Mouse (Mus musculus) liver, embryonic 18 days (tissue): ENCODE results near the gene Vmn2r110. TPM values are rescaled to one million over a fixed set of nuclear protein-coding genes. Genes with fewer than 3 reads are reported as not detected.

Experiments used
- polyA plus RNA-seq: library from polyadenylated mRNA; depleted of rRNA; stranded (reverse); fragments of >200 nt; gene quantifications from 2 replicates; pipeline ENCODE4 v1.2.3, GENCODE M21; 2012; rRNA removed

The Vmn2r110 gene
- polyA plus RNA-seq: not detected in 2 replicates

DNA sequence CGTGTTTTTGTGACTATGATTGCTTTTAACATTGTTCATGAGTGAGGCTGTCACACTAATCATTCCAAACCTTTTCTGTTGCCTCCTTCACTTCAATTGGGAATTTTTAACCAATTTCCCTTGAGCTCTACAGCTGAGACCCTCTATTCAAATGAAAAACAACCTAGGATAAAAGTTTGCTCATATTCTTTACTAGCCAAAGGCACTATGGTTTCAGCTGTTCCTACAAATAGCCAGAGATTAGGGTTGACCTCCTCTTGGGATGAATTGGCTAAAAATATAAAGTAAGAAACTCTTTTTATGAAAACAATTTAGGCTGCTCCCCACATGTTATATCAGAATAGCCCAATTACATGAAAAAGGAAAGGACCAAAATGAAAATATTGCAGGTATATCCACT, at the start of gene Vmn2r110:
Gene Vmn2r110, minus strand, starts transcription at position 101 of the 400 bp plus-strand sequence.

DNA sequence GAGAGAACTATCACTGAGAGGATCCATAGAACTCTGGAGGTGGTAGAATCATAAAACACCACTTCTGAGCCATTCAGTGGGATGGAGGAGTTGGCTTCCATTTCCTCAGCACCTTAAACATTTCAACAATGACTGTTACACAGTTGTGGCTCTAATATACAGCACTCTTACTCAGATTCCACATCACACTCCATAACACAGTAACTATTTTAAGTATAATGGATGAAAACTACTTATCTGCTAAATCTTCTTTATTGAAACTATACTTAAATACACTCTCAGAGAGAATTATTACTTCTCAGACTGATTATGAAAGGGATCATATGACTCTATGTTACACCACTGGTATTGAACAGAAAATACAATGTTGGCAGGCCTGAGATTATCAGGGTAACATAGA, 28.6 kb upstream of the Vmn2r110 start, which contains the start of gene Fpr-rs3:
Gene Fpr-rs3, minus strand, starts transcription at position 101 of the 400 bp plus-strand sequence.

DNA sequence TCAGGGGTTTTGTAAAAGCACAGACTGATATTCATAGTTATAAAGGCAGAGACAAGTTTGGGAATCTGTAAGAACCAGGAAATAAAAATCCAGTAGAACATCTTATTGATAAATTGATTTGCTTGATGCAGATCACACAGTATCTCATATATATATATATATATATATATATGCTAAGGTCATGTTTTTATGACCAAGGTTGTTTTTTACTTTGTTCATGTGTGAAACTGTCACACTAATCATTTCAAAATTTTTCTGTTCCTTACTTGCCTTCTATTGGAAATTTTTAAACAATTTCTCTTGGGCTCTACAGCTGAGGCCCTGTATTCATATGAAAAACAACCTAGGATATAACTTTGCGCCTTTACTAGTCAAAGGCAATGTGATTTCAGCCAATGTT, 31.6 kb downstream of the Vmn2r110 start, which contains the start of gene Vmn2r109:
Gene Vmn2r109, minus strand, starts transcription at position 101 of the 400 bp plus-strand sequence.

Other genes starting within 250 kb of the Vmn2r110 start
- gene Vmn1r224, start 182.3 kb downstream of the Vmn2r110 start, polyA plus RNA-seq: not detected in 2 replicates
- not detected in 2 replicates for gene Vmn2r108, start 115.1 kb downstream of the Vmn2r110 start, polyA plus RNA-seq
- not detected in 2 replicates for gene Vmn1r225, start 98.3 kb downstream of the Vmn2r110 start, polyA plus RNA-seq
- not detected in 2 replicates for gene Vmn2r109, start 31.7 kb downstream of the Vmn2r110 start, polyA plus RNA-seq
- not detected in 2 replicates for gene Fpr-rs3, start 28.5 kb upstream of the Vmn2r110 start, polyA plus RNA-seq
- gene Vmn1r226, start 86.4 kb upstream of the Vmn2r110 start, polyA plus RNA-seq: not detected in 2 replicates
- gene Vmn1r227, start 133.4 kb upstream of the Vmn2r110 start, polyA plus RNA-seq: not detected in 2 replicates
- not detected in 2 replicates for gene Vmn1r228, start 189.7 kb upstream of the Vmn2r110 start, polyA plus RNA-seq
- not detected in 2 replicates for gene Vmn1r229, start 215.1 kb upstream of the Vmn2r110 start, polyA plus RNA-seq
- gene Vmn1r230, start 244.0 kb upstream of the Vmn2r110 start, polyA plus RNA-seq: not detected in 2 replicates